Mouse (Mus musculus): ENCODE results near the gene Iqca. TPM values are rescaled to one million over a fixed set of nuclear protein-coding genes. Genes with fewer than 3 reads are reported as not detected.

The Iqca gene
- polyA plus RNA-seq, 1 experiment = 0.02 TPM

DNA sequence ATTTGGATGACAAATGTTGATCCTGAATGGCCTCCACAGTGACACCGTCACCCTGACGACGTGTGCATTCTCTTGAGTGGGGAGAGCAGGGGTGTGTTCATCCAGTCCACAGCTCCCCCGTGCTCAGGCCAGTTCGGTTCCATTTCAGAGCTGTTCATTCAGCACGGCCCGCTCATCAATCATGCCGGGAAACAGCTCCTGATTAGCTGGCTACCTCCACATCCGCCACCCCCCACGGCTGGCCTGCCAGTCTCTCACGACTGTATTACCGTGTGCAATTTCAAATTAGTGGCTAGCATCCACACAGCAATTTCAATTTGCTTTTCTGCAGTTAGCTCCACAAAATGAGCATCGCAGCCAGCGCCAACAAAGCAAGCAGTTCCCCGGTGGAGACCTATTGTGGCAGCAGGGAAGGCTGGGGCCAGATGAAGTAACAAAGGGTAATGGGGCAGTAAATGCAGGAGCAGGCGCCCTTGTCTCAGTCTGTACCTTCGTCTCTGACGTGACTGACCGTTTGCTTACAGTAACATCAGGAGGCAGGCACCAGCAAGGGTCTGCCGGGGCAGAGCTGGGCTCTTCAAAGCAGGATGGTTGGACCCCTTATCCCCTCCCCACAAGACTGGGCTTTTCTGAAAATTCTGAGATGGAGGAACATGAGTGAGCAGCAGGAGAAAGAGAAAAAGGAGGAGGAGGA, 103.0 kb downstream of the Iqca start:
- Histone ChIP-seq H3K4me2 (ENCODE audit: low read depth) (peak overlapping the region; percentile 55), H3K27me3 (ENCODE audit: control insufficient read depth, insufficient read depth, insufficient read length) (no peaks in the 10 kb centered on the region), H3ac (ENCODE audit: control insufficient read depth, insufficient read length) (no peak overlapping the region), H3K4me3 (no peak overlapping the region), H3K79me2 (ENCODE audit: control insufficient read depth, insufficient read depth) (no peaks in the 10 kb centered on the region), H3K36me3 (ENCODE audit: control insufficient read depth, insufficient read depth) (no peaks in the 10 kb centered on the region)
- TF ChIP-seq E2F4 (IDR thresholded peaks at IDR 0.05; ENCODE audit: insufficient read depth) = no peak
- no peak for TF ChIP-seq SRF (IDR thresholded peaks at IDR 0.05; ENCODE audit: control insufficient read depth, insufficient read length, low read depth)
- no peak for TF ChIP-seq POLR2AphosphoS2 (IDR thresholded peaks at IDR 0.05; ENCODE audit: insufficient read length, low read depth)
- TF ChIP-seq TCF12 (IDR thresholded peaks at IDR 0.05; ENCODE audit: insufficient read depth, poor library complexity, severe bottlenecking) = no peak
- TF ChIP-seq MYOD1 (IDR thresholded peaks at IDR 0.05; ENCODE audit: control insufficient read depth in 1 of 3, insufficient read length in 2 of 3, low read depth in 2 of 3) = no peak
- no peak for TF ChIP-seq TCF3 (IDR thresholded peaks at IDR 0.05; ENCODE audit: insufficient read length, low read depth)
- no peak for TF ChIP-seq REST (IDR thresholded peaks at IDR 0.05; ENCODE audit: insufficient read depth, insufficient read length)
- no peak for TF ChIP-seq MAX (IDR thresholded peaks at IDR 0.05; ENCODE audit: low read depth)
- TF ChIP-seq POLR2A (IDR thresholded peaks at IDR 0.05; ENCODE audit: insufficient read length, low read depth) = no peak
- no peak for TF ChIP-seq CEBPB (IDR thresholded peaks at IDR 0.05; ENCODE audit: insufficient read depth, poor library complexity, severe bottlenecking)
- no peak for TF ChIP-seq MYOG (IDR thresholded peaks at IDR 0.05; ENCODE audit: control insufficient read depth in 1 of 3, insufficient read depth in 1 of 3, insufficient read length in 2 of 3, low read depth in 2 of 3)
- no peak for TF ChIP-seq USF1 (IDR thresholded peaks at IDR 0.05; ENCODE audit: low read depth)

DNA sequence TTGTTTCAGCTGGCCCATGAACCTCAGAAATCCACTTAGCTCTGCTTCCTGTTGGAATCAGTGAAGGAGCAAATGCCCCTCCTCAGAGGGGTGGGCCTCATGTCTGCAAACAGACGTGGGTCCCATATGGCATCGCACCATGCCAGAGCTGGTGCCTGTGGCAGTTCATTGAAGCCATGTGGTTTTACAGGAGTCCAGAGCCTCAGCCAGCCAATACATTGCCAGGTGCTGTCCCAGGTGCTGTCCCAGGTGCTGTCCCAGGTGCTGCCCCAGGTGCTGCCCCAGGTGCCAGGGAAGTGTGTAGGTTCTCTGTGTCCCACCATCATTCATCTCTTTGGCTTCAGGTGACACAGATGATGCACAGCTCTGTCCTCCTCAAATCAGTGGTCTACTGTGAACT, 124.9 kb downstream of the Iqca start:
- Histone ChIP-seq H3ac (ENCODE audit: control insufficient read depth, insufficient read length) (no peak overlapping the region), H3K36me3 (ENCODE audit: control insufficient read depth, insufficient read depth) (no peaks in the 10 kb centered on the region), H3K27me3 (ENCODE audit: control insufficient read depth, insufficient read depth, insufficient read length) (peaks cover 1% of the 10 kb centered on the region), H3K4me3 (no peak overlapping the region), H3K79me2 (ENCODE audit: control insufficient read depth, insufficient read depth) (no peaks in the 10 kb centered on the region), H3K4me2 (ENCODE audit: low read depth) (no peak overlapping the region)
- peak; percentile 80 for TF ChIP-seq REST (IDR thresholded peaks at IDR 0.05; ENCODE audit: insufficient read depth, insufficient read length)
- TF ChIP-seq TCF12 (IDR thresholded peaks at IDR 0.05; ENCODE audit: insufficient read depth, poor library complexity, severe bottlenecking) = no peak
- TF ChIP-seq MAX (IDR thresholded peaks at IDR 0.05; ENCODE audit: low read depth) = no peak

DNA sequence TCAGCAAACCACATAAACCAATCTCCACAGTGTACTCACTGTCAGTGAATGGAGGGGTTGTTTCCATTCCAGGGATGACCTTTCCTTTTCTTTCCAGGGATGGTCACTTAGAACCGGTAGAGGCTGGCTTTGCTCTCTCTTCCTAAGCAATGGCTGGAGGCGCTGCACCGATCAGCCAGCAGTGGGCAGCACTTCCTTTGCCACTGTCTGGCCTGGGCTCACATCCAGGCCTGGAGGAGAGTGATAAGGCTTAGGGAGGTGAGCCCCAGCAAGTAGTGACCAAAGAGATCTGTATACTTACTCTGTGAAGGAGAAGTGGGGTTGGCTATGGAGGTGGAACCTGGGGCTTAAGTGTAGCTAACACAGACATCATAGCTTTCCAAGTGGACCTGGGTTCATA, 126.3 kb downstream of the Iqca start:
- Histone ChIP-seq H3K79me2 (ENCODE audit: control insufficient read depth, insufficient read depth) (no peaks in the 10 kb centered on the region), H3K27me3 (ENCODE audit: control insufficient read depth, insufficient read depth, insufficient read length) (peaks cover 3% of the 10 kb centered on the region), H3ac (ENCODE audit: control insufficient read depth, insufficient read length) (no peak overlapping the region), H3K4me3 (no peak overlapping the region), H3K36me3 (ENCODE audit: control insufficient read depth, insufficient read depth) (no peaks in the 10 kb centered on the region), H3K4me2 (ENCODE audit: low read depth) (no peak overlapping the region)
- no peak for TF ChIP-seq E2F4 (IDR thresholded peaks at IDR 0.05; ENCODE audit: insufficient read depth)
- TF ChIP-seq POLR2AphosphoS2 (IDR thresholded peaks at IDR 0.05; ENCODE audit: insufficient read length, low read depth) = no peak
- TF ChIP-seq MYOD1 (IDR thresholded peaks at IDR 0.05; ENCODE audit: control insufficient read depth in 1 of 3, insufficient read length in 2 of 3, low read depth in 2 of 3) = no peak
- no peak for TF ChIP-seq CEBPB (IDR thresholded peaks at IDR 0.05; ENCODE audit: insufficient read depth, poor library complexity, severe bottlenecking)
- TF ChIP-seq USF1 (IDR thresholded peaks at IDR 0.05; ENCODE audit: low read depth) = no peak

DNA sequence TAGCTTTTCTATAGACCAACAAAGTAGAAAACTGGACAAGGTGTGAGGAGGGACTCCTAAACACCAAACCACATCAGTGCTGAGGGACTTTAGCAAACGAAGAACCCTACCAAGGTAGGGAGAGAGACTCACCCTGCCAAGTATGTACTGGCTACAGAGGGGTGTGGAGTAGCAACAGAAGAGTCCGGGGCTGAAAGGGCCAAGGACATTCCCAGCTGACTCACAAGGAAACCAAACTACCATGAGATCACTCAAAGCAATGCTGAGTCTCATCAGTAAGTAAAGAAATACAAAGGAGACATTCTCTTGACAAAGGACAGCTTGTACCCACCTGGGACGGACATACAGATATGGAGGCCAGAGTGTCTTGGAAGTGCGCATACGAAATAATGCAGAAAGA, 132.9 kb downstream of the Iqca start:
- Histone ChIP-seq H3K4me2 (ENCODE audit: low read depth) (no peak overlapping the region), H3K79me2 (ENCODE audit: control insufficient read depth, insufficient read depth) (no peaks in the 10 kb centered on the region), H3ac (ENCODE audit: control insufficient read depth, insufficient read length) (no peak overlapping the region), H3K27me3 (ENCODE audit: control insufficient read depth, insufficient read depth, insufficient read length) (peaks cover 3% of the 10 kb centered on the region), H3K4me3 (no peak overlapping the region), H3K36me3 (ENCODE audit: control insufficient read depth, insufficient read depth) (no peaks in the 10 kb centered on the region)
- TF ChIP-seq CEBPB (IDR thresholded peaks at IDR 0.05; ENCODE audit: insufficient read depth, poor library complexity, severe bottlenecking) = no peak
- TF ChIP-seq USF1 (IDR thresholded peaks at IDR 0.05; ENCODE audit: low read depth) = no peak
- no peak for TF ChIP-seq POLR2A (IDR thresholded peaks at IDR 0.05; ENCODE audit: insufficient read length, low read depth)
- TF ChIP-seq TCF12 (IDR thresholded peaks at IDR 0.05; ENCODE audit: insufficient read depth, poor library complexity, severe bottlenecking) = no peak
- TF ChIP-seq E2F4 (IDR thresholded peaks at IDR 0.05; ENCODE audit: insufficient read depth) = no peak
- no peak for TF ChIP-seq POLR2AphosphoS2 (IDR thresholded peaks at IDR 0.05; ENCODE audit: insufficient read length, low read depth)
- TF ChIP-seq TCF3 (IDR thresholded peaks at IDR 0.05; ENCODE audit: insufficient read length, low read depth) = no peak
- no peak for TF ChIP-seq REST (IDR thresholded peaks at IDR 0.05; ENCODE audit: insufficient read depth, insufficient read length)
- TF ChIP-seq MYOG (IDR thresholded peaks at IDR 0.05; ENCODE audit: control insufficient read depth in 1 of 3, insufficient read depth in 1 of 3, insufficient read length in 2 of 3, low read depth in 2 of 3) = no peak
- no peak for TF ChIP-seq MAX (IDR thresholded peaks at IDR 0.05; ENCODE audit: low read depth)
- TF ChIP-seq MYOD1 (IDR thresholded peaks at IDR 0.05; ENCODE audit: control insufficient read depth in 1 of 3, insufficient read length in 2 of 3, low read depth in 2 of 3) = no peak
- TF ChIP-seq SRF (IDR thresholded peaks at IDR 0.05; ENCODE audit: control insufficient read depth, insufficient read length, low read depth) = no peak

DNA sequence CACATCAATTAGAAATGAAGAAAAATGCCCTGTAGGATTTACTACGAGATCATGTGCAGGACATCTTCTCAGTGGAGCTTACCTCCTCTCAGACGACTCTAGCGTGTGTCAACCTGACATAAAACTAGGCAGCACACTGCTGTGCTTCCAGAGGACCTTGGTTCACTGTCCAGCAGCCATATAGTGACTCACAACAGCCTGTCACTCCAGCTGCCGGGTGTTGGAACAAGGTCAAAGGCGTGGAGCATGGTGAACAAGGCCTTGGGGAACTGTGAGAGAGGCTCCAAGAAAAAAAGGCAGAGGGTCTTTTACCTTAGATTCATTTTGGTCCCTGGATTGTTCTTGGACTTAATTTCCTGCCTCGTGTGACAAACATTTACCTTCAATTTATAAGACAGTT, 135.1 kb downstream of the Iqca start:
- Histone ChIP-seq H3ac (ENCODE audit: control insufficient read depth, insufficient read length) (no peak overlapping the region), H3K27me3 (ENCODE audit: control insufficient read depth, insufficient read depth, insufficient read length) (no peaks in the 10 kb centered on the region), H3K36me3 (ENCODE audit: control insufficient read depth, insufficient read depth) (no peaks in the 10 kb centered on the region), H3K79me2 (ENCODE audit: control insufficient read depth, insufficient read depth) (no peaks in the 10 kb centered on the region), H3K4me3 (no peak overlapping the region), H3K4me2 (ENCODE audit: low read depth) (no peak overlapping the region)
- TF ChIP-seq MYOG (IDR thresholded peaks at IDR 0.05; ENCODE audit: control insufficient read depth in 1 of 3, insufficient read depth in 1 of 3, insufficient read length in 2 of 3, low read depth in 2 of 3) (no peak), TCF12 (IDR thresholded peaks at IDR 0.05; ENCODE audit: insufficient read depth, poor library complexity, severe bottlenecking) (no peak), USF1 (IDR thresholded peaks at IDR 0.05; ENCODE audit: low read depth) (no peak), TCF3 (IDR thresholded peaks at IDR 0.05; ENCODE audit: insufficient read length, low read depth) (no peak), E2F4 (IDR thresholded peaks at IDR 0.05; ENCODE audit: insufficient read depth) (no peak), MYOD1 (IDR thresholded peaks at IDR 0.05; ENCODE audit: control insufficient read depth in 1 of 3, insufficient read length in 2 of 3, low read depth in 2 of 3) (no peak), CEBPB (IDR thresholded peaks at IDR 0.05; ENCODE audit: insufficient read depth, poor library complexity, severe bottlenecking) (no peak), POLR2AphosphoS2 (IDR thresholded peaks at IDR 0.05; ENCODE audit: insufficient read length, low read depth) (no peak), REST (IDR thresholded peaks at IDR 0.05; ENCODE audit: insufficient read depth, insufficient read length) (no peak), SRF (IDR thresholded peaks at IDR 0.05; ENCODE audit: control insufficient read depth, insufficient read length, low read depth) (no peak), POLR2A (IDR thresholded peaks at IDR 0.05; ENCODE audit: insufficient read length, low read depth) (no peak), MAX (IDR thresholded peaks at IDR 0.05; ENCODE audit: low read depth) (no peak)

Measured in myocyte (in vitro differentiated cells).